Mouse (Mus musculus): ENCODE data around the gene Gm6760.

Gene Gm6760

GRCm38 (mm10) chrX:64152098-64152497 is at the start of gene Gm6760:
Gm6760 (minus strand) TSS chrX:64152198.
- no peak for DNase-seq

DNA sequence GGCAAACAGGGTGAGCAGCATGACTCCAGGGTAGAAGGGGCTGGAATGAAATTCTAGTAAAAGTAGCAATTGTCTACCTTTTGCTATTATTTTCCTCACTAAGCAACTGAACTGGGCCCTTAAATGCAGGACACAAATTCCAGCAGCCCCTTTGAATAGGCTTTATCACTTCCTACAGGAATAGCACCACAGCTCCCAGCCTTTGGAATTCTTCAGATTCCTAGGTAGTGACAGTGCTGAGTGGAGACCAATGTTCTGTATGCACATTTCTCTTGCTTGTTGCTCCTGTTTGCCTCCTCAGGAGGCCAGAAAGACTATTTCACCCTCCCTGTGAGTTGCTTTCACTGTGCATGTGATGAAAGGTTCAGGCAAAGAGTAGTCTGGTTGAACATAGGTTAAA is 29.2 kb upstream of the Gm6760 start:
- no peak for DNase-seq

- no peak for DNase-seq
Measured at GRCm38 (mm10) chrX:64173248-64173647, 21.2 kb upstream of the Gm6760 start, which contains the start of gene 3830417A13Rik. 3830417A13Rik (plus strand) TSS chrX:64173548.
